Mouse (Mus musculus): ENCODE results near the gene Grb10. TPM values are rescaled to one million over a fixed set of nuclear protein-coding genes. Genes with fewer than 3 reads are reported as not detected.

The Grb10 gene
- polyA plus RNA-seq, 1 experiment = 38.2 TPM

DNA sequence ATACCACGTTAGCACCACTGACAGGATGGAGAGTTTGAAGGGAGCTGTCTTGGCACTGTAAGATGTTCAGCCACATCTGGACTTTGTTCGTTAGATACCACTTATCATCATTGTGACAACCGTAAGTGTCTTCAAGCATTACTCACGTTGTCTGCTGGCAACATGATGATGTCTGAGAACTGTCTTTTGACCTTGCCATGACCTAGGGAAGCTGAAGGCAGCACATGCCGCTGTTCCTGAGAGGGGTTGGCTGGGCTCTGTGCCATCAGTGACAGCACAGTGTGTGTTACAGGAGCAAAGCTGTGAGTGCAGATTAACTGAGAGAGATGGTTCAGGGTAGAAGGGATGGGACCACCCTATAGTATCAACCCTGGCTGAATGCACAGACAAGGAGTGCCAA lies 137.0 kb downstream of the Grb10 start:
- DNase-seq (ENCODE audit: low spot score) = no peak

DNA sequence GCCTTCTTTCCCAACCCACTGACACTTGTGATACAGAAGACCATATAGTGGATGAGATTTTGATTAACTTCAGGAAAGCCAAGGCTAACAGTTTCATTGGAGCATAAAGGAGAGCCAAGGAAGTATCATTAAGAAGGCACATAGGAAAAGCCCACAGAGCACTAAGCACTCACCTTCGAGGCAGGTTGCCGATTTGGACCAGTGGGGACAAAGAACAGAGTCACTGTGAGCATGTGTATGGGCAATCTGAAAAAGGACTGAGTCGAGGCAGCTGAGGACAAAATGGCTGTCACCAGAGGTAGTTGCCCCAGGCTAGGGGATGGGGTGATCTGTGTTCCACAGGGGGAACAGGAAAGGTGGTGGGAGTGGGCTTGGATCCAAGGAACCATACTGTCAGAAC lies 140.0 kb downstream of the Grb10 start:
- no peak for DNase-seq (ENCODE audit: low spot score)

DNA sequence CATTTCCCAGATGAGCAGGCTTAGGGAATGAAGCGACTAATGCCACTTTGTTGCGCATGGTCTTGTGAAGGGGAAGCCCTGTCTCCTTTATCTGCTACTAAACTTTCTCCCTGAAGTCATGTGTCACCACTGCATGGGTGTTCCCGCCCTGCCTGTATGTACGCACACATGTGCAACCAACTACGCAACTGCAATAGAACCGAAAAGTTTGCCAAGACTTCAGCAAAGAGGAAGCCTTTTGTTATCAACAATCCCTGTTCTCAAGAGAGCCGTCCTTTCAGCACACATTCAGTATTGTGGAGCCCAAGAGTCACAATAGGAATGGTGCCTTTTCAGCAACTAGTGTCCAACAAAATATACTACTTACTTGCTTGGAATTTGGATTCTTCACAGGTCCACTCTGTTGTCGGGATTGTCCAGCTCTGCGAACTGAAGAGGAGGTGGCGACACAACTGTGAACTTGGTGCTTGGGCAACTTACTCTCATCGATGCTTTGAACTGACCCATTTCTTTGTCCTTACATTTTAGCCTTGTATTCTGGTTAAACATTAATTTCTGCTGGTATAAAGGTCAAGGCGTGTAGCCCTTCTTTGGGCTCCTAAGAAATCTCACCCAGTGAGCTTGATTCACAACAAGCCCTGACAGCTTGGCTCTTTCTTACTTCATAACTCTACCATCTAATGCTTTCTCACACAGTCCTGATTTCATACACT lies 140.7 kb downstream of the Grb10 start, which contains the start of gene Ddc:
TSS of gene Ddc (minus strand) at position 500 of the 713 bp plus-strand sequence.
- no peak for DNase-seq (ENCODE audit: low spot score)

DNA sequence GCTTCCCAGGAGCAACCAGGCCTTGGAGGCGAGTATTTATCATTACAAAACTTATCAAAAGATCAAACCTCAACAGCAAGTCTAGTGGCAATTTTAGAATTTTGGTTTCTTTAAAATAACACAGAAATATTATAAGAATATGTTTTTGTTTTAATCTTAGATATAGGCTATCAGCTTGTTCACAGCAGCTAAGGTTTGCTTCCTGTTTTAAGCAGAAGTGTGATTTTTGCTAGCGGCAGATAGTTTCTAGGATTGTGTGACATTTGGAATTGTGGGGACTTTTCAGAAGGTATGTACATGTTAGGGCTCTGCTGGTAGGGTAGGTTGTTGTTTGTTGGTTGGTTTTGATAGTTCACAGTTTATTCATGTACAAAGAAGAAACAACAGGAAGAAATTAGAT lies 143.0 kb downstream of the Grb10 start:
- no peak for DNase-seq (ENCODE audit: low spot score)

DNA sequence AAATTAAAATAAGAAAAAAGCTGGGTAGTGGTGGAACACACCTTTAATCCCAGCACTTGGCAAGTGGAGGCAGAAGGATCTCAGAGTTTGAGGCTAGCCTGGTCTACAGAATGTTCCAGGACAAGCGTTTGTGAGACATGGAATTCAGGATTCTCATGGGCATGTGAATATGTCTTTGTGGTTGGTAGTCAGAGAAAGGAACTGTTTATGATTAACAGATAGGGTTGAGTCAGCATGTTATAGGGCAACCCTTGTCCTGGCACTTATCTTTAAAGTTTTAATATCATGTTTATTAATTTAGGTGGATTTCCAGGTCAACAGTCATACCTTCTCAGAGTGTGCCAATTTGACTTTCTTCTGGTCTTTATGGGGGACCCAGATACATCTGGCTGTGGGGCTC lies 144.7 kb downstream of the Grb10 start:
- DNase-seq (ENCODE audit: low spot score) = no peak

DNA sequence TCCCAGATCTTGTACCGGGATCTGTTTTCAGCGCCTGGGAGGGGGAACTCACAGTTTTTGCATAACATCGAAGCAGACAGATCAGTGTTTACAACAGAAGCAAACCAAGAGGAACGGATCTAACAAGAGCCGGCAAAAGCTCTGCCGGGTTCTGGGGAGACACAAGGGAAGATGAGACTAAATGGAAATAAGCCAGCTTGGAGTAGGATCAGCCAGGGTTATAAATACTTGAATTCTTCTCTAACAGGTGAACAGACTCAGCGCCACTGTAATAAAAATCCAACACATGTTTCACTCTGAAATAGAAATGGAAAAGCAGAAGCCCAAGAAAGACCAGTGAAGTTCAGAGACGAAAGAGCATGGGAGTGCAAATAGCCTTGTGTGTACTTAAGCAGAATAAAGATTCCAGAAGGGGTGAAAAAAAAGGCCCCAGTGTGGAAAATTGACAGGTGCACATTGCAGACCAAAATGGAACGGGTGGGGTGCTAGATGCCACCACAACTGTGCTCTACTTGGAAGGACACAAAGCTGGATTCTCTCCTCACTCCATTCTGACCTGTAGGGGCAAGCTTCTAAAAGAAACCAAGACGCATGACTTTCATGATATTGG lies 145.4 kb downstream of the Grb10 start:
- no peak for DNase-seq (ENCODE audit: low spot score)

DNA sequence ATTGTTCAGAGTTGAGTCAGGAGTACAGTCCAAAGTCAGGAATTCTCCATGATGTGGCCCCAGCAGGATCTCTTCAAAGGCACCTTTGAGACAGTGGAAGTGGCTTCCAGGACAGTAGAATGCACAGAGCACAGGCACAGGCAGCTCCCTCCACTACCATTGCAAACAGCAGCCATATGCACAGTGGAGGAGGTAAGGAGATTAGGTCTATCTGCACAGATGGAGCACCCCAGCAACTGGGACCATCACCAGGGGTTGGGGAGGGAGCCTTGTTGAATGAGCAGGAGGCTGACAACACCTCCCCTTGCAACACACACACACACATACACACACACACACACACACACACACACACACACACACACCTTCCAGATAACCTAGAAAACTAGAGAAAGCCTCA lies 146.7 kb downstream of the Grb10 start:
- no peak for DNase-seq (ENCODE audit: low spot score)

DNA sequence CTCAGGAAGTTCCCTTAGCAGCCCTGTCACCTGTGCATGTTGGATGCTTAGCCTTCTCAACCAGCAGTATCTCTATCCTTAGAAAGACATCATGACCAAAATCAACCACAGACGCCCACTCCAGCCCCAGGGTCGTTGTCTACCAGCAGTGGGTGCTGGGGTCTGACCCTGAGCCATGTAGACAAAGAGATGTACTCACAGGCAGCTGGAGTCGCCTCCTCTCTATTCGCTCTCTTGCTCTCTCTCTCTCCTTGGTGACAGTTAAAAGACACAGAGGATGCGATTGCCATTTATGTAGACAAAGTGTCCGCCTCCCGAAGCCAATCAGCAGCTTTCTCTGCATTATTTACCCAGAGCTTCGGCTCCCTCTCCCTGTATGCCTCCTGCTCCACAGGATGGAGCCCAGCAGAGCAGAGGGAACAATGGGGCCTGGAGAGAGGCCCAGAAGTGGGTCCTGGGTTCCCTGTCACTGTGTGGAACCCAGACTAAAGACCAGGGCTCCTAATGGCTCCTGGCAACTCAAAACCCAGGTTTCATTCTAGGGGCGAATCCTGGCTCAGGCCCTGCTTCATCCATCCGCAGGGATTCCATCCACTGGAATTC lies 148.2 kb downstream of the Grb10 start:
- no peak for DNase-seq (ENCODE audit: low spot score)

DNA sequence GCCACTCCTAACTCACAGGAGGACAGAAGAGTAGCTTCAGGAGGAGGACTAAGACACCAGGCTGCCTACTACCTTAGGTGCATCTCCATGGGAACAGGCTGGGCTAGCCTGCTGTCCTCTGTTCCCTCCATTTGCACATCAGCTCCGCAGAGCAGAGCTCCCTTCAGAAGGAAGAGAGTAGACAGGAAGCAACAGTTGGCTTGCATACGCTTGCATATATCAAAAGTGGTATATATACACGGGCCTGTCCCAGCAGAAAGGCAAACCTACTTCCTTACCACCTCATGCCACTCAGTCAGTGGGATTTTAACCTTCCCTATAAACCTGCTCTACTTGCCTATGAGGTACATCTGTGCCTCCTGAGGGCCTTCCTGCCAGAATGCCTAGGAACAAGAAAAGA lies 149.8 kb downstream of the Grb10 start:
- DNase-seq (ENCODE audit: low spot score) = no peak

DNA sequence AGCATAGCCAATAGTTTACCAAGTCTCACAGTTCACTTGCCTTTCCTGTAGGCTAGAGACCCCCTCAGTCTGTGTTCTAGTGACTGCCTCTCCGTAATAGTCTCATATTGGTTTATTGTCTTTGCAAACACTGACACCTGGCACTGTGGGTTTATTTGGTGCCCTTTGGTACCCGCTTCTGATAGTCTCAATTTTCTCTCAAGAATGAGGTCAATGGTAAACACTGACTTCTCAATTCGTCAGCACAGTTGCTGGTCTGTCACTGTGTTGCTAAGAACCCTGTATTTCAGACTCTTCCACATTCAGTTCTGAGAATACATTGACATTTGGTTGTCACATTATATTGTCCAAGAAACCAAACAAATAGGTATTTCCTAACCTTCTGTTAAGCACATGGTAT lies 150.4 kb downstream of the Grb10 start:
- no peak for DNase-seq (ENCODE audit: low spot score)

DNA sequence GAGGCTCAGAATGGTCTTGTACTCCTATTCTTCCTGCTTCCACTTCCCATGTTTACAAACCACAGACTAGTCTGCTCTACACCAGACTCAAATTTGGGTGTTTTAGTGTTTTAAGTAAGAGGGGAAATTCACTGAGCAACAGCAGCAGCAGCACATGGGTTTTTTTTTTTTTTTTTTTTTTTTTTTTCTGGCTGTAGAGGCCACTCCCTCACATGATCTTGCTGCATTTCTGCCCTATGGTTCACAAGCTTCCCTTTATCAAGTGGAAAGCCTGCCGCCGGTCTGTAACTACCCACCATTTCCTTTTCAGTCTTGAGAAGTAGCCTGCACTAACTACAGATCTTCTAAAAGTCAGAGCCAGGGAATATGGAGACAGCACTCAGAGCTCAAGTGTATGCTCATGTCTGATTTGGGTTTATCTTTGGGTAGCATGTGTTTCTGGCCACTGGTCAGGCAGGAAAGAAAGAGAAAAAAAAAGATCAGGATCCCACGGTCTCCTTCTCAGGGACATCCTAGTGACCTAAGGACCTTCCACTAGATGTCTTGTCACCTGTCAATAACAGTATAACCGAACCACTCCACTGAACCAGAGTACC lies 152.0 kb downstream of the Grb10 start:
- no peak for DNase-seq (ENCODE audit: low spot score)

DNA sequence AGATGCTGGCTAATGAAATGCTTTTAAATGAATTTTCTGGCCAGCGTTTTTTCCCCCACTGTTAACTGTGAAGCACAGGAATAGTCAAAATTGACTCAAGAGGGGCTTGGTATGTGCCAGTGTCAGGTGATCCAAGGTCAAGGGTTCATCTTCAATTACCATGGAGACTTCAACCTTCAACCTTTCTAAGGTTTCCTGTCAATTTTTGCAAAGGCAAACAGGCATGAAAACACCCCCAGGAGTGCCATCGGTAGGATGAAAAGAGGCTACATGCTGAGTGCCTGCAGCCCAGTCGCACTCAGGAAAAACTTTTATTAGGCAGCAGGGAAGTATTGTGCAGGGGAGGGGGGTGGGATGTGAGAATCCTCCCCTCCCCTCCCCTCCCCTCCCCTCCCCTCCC lies 152.6 kb downstream of the Grb10 start:
- DNase-seq (ENCODE audit: low spot score) = no peak

DNA sequence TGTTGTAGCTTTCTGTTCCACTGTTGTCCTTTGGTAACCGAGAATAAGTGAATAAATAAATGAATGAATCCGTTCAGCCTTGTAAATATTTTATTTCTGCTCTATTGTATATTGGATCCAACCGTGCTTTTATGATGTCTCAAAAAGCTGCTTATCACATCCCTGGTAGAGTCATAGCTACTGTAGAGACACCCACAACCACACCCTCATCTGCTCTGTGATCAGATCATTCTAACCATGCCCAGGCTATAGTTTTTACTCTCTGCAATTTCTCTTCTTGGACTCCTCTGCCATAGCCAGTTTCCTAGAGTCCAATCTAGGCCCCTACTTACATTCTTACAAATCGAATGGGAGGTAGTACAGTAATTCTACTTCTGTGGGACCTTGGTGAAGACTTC lies 153.2 kb downstream of the Grb10 start:
- DNase-seq (ENCODE audit: low spot score) = no peak

DNA sequence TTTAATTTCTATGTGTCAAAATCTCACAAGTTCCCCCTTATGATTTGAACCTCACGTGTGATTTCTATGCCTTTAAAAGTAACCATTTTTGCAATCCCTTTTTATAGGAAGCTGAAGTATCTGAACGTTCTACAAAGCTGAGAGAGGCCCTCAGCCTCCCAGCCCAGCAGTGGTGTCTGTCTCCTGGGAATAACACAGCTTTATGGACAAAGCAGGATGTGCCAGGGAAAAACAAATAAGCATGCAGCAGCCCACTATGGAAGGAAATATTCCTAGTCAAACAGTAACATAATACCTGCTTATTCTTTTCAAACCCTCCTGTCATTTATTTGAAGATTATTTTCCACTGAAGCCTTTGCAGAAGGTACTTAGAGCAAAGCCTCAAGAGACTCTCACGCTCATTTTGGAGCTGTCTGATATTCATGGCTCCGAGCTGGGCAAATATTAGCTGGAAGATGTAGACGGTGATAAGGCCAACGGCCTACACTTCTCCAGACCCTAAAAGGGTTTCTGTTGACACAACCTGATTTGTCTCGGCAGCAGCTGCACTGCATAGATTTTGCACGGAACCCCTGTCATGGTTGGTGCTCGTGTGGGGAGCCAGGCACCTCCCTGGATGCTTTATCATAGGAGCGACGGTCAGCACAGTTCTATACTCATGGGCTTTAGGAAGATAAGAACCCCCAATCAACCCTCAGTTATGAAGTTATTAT lies 153.8 kb downstream of the Grb10 start:
- no peak for DNase-seq (ENCODE audit: low spot score)

DNA sequence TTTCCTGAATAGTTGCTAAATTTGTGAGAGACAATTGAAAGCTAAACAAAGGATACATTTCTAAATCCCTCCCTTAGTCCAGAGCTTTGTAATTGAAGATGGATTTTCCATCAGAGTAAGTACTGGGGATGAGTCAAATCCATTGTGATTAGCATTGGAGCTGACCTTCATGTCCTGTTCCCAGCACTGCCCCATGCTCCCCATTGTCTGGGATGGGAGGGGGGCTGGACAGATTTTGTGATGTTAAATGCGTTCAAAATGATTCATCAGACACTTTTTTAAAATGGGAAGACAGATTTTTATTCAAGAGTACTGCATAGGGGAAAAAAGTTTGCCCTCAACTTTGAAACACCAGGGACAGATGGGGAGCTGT lies 156.7 kb downstream of the Grb10 start:
- DNase-seq (ENCODE audit: low spot score) = no peak

DNA sequence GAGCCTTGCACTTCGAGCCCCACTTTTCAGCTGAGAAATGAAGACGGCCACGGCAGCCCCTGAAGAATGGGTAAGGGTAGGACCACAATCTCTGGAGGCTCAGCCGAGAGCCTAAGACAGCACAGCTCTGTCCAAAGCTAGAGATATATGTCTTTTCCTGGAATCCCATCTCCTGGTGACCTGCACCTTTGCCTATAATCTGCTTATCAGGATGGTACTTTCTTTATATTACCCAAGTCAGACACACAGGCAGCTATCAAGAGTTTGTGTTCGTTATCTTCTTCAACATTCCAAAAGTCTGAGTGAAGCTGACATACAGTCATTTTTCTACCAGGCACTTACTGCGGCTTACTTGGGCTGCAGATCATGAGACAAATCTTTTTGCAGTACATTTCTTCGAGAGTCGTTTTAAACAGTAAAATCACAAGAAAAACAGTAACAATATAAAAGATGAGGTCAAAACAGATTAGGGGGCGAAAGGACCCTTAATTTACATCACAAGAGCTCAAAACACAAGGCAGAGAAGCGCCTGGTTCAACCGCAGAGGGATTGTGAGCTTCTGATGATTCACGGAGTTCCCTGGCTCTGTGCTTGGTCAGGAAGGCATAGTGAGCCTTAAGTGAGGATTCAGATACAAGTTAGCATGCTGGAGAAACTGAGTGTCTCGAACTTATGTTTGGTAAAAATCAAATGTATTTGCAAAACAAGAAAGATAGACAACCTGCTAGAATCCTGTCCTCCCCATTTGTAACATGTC lies 157.3 kb downstream of the Grb10 start:
- DNase-seq (ENCODE audit: low spot score) = no peak

Other genes starting within 250 kb of the Grb10 start
- gene Fignl1, start 229.7 kb downstream of the Grb10 start, polyA plus RNA-seq (2012; rRNA removed) = 0.66 and 1.2 TPM in 2 replicates
- 3.4 and 4.1 TPM in 2 replicates for gene Ddc, start 140.5 kb downstream of the Grb10 start, polyA plus RNA-seq (2012; rRNA removed)

All from urinary bladder, adult 2 months (tissue).